Mouse (Mus musculus) liver, embryonic 16.5 days (tissue): ENCODE measurements around the gene Wdr11. TPM values are rescaled to one million over a fixed set of nuclear protein-coding genes. Genes with fewer than 3 reads are reported as not detected.

Source experiments
- ATAC-seq: fragments of 200-750 bp; cut with Nextera tagmentation; 2 replicates; pipeline ENCODE4 v1.8.0; 2017; ENCODE audit warnings: low read depth, mild to moderate bottlenecking, moderate number of reproducible peaks, moderate library complexity
- H3K27ac ChIP-seq: fragments of 300-500 bp; sonication (generic); 2 replicates; pipeline ENCODE4 v1.5.1; 2014; ENCODE audit warnings: mild to moderate bottlenecking, low read length
- H3K27me3 ChIP-seq: fragments of 300-500 bp; sonication (generic); 2 replicates; pipeline ENCODE4 v1.6.1; 2014; ENCODE audit warnings: low read depth, low read length, mixed read lengths; ENCODE audit not compliant: control insufficient read depth, insufficient read depth
- H3K36me3 ChIP-seq: fragments of 300-500 bp; sonication (generic); 2 replicates; pipeline ENCODE4 v1.6.1; 2014; ENCODE audit warnings: mild to moderate bottlenecking; ENCODE audit not compliant: control insufficient read depth, insufficient read depth
- H3K4me1 ChIP-seq: fragments of 300-500 bp; sonication (generic); 2 replicates; pipeline ENCODE4 v1.6.1; 2014; ENCODE audit warnings: low read depth, low read length, mixed read lengths; ENCODE audit not compliant: control insufficient read depth
- H3K4me2 ChIP-seq: fragments of 300-500 bp; sonication (generic); 2 replicates; pipeline ENCODE4 v1.6.1; 2014; ENCODE audit warnings: low read depth, low read length, mixed read lengths
- H3K4me3 ChIP-seq: fragments of 300-500 bp; sonication (generic); 2 replicates; pipeline ENCODE4 v1.5.1; 2014; ENCODE audit warnings: low read depth, mild to moderate bottlenecking, low read length
- H3K9ac ChIP-seq: fragments of 300-500 bp; sonication (generic); 2 replicates; pipeline ENCODE4 v1.6.1; 2014; ENCODE audit warnings: low read depth, low read length
- H3K9me3 ChIP-seq: fragments of 300-500 bp; sonication (generic); replicated peaks from 2 replicates; pipeline ENCODE4 v1.6.1; 2016; ENCODE audit warnings: low read length; ENCODE audit not compliant: control insufficient read depth
- WGBS: fragments of 180-500 bp; shearing (Covaris S2); extraction: QIAGEN DNeasy Blood & Tissue Kit; methylation state at CpG from one replicate; pipeline ENCODE4 v1.1.7; 2014; ENCODE audit not compliant: insufficient replicate concordance; 5-methylcytosine and 5-hydroxymethylcytosine counted together
- polyA plus RNA-seq: library from polyadenylated mRNA; unstranded; fragments of >200 nt; fragmentation: Nextera tagmentation; extraction: Ambion mirVana; gene quantifications from 2 replicates; pipeline ENCODE4 v1.2.1, GENCODE M21; 2015

The Wdr11 gene
- polyA plus RNA-seq, 1 experiment from 2014 or later = 11.5 TPM

GRCm38 (mm10) chr7:129630351-129630750 lies 38.7 kb downstream of the Wdr11 start:
- H3K27ac ChIP-seq = no peak overlapping the region
- no peaks in the 10 kb centered on the region for H3K4me1 ChIP-seq
- ATAC-seq = no peak
- no peak overlapping the region for H3K4me2 ChIP-seq
- no peaks in the 10 kb centered on the region for H3K27me3 ChIP-seq
- no peaks in the 10 kb centered on the region for H3K9me3 ChIP-seq
- H3K36me3 ChIP-seq = peaks cover 23% of the 10 kb centered on the region
- H3K4me3 ChIP-seq = no peak overlapping the region
- no peak overlapping the region for H3K9ac ChIP-seq
- WGBS = 86% methylated on average over 7 of the region's 7 CpGs

- H3K27ac ChIP-seq = no peak overlapping the region
- no peaks in the 10 kb centered on the region for H3K9me3 ChIP-seq
- no peaks in the 10 kb centered on the region for H3K27me3 ChIP-seq
- H3K36me3 ChIP-seq = peaks cover 20% of the 10 kb centered on the region
- no peak overlapping the region for H3K9ac ChIP-seq
- whole genome bisulfite sequencing = 79% methylated on average over 6 of the region's 6 CpGs
- no peak for ATAC-seq
- H3K4me1 ChIP-seq = no peaks in the 10 kb centered on the region
- H3K4me3 ChIP-seq = no peak overlapping the region
- no peak overlapping the region for H3K4me2 ChIP-seq
Observed at GRCm38 (mm10) chr7:129631453-129631852, 39.8 kb downstream of the Wdr11 start.

DNA sequence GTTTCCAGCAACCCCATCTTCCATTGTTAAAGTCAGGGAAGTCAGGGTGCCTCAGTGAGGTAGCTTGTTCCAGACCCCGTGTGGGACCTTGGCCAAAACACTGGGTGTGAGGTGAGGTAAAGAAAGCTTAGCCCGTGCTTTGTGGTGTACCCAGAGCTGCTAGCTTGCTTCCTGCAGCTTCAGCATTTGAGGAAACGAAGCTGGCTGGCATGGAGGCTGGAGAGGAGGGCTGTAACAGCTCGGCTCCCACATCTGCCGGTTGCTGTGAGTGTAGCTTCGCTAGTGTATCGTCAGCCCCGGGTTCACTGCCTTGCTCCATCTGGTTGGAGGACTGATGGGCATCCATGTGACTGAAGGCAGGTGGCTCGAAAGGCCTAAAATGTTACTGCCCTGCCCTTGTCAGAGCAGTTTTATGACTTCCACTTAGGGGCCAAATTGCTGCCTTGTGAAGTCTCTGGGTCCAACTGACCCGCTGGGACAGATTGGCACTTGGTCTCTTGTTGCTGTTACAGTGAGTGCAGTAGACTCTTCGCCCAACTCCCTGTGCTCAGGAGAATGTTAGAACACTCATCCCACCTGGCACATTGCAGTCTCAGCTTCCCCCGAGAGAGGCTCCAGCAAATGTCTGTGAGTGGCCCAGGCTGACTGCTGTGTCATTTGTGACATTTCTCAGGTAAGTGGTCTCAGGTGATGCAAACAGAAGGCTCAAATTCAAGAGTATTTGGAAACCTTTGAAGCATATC lies 44.4 kb downstream of the Wdr11 start:
- Histone ChIP-seq H3K4me2 (no peak overlapping the region), H3K36me3 (peaks cover 14% of the 10 kb centered on the region), H3K4me3 (no peak overlapping the region), H3K27ac (no peak overlapping the region), H3K9me3 (no peaks in the 10 kb centered on the region), H3K27me3 (no peaks in the 10 kb centered on the region), H3K9ac (no peak overlapping the region), H3K4me1 (no peaks in the 10 kb centered on the region)
- ATAC-seq = no peak
- WGBS = 69% methylated on average over 12 of the region's 12 CpGs

DNA sequence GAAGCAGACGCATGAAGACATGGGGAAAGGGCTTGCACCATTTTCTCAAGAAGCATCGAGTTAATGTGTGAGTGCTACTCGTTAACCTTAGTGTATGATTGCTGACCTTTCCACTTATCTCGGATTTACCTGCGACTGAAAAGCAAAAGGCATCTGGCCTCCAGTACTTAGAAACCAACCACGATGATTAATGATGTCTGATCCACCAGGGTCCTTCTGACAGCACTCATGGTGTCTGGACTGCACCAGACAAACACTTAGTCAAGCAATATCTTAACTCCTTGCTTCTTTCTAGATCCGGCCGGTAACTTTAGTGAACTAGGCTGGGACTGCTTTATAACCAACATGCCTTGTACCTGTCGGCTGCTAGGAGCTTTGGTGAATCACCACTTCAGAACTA lies 45.3 kb downstream of the Wdr11 start:
- H3K9me3 ChIP-seq = no peaks in the 10 kb centered on the region
- no peaks in the 10 kb centered on the region for H3K4me1 ChIP-seq
- no peak for ATAC-seq
- H3K4me3 ChIP-seq = no peak overlapping the region
- H3K9ac ChIP-seq = no peak overlapping the region
- peaks cover 6% of the 10 kb centered on the region for H3K36me3 ChIP-seq
- no peak overlapping the region for H3K27ac ChIP-seq
- no peak overlapping the region for H3K4me2 ChIP-seq
- 68% methylated on average over 9 of the region's 9 CpGs for WGBS
- no peaks in the 10 kb centered on the region for H3K27me3 ChIP-seq

GRCm38 (mm10) chr7:129637906-129638475 lies 46.3 kb downstream of the Wdr11 start:
- Histone ChIP-seq H3K27ac (no peak overlapping the region), H3K4me3 (no peak overlapping the region), H3K4me1 (no peaks in the 10 kb centered on the region), H3K36me3 (peaks cover 4% of the 10 kb centered on the region), H3K4me2 (no peak overlapping the region), H3K9me3 (no peaks in the 10 kb centered on the region), H3K27me3 (no peaks in the 10 kb centered on the region), H3K9ac (no peak overlapping the region)
- 67% methylated on average over 5 of the region's 5 CpGs for WGBS
- no peak for ATAC-seq

GRCm38 (mm10) chr7:129639006-129639405 lies 47.3 kb downstream of the Wdr11 start:
- Histone ChIP-seq H3K9ac (no peak overlapping the region), H3K4me1 (no peaks in the 10 kb centered on the region), H3K4me2 (no peak overlapping the region), H3K36me3 (no peaks in the 10 kb centered on the region; the same call in none of the 2 replicates), H3K9me3 (no peaks in the 10 kb centered on the region), H3K27ac (no peak overlapping the region), H3K27me3 (no peaks in the 10 kb centered on the region), H3K4me3 (no peak overlapping the region)
- WGBS = 75% methylated on average over 5 of the region's 5 CpGs
- no peak for ATAC-seq

- no peak for ATAC-seq
- Histone ChIP-seq H3K36me3 (no peaks in the 10 kb centered on the region; the same call in 1 of the 2 replicates), H3K27ac (no peak overlapping the region), H3K27me3 (no peaks in the 10 kb centered on the region), H3K4me3 (no peak overlapping the region), H3K9ac (no peak overlapping the region), H3K4me2 (no peak overlapping the region), H3K9me3 (no peaks in the 10 kb centered on the region), H3K4me1 (no peaks in the 10 kb centered on the region)
- WGBS = 62% methylated on average over 6 of the region's 6 CpGs
Observed at GRCm38 (mm10) chr7:129639833-129640232, 48.2 kb downstream of the Wdr11 start.

DNA sequence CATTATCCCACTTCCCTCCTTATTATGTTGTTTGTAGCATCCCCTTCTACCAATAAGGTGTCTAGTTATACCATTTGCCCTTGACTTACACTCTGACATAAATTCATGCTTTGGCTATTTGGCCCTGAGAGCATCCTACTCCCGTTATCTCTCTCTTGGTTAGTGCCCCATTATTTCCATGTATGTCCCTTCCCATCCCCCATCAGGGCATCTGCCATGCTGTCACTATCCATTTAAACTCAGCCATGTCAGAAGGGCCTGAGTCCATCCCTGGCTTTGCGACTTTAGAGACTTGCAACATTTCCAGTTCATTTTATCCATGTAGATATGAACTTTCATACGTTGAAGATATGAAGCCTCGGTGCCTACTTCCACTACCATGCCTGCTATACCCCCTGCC lies 51.6 kb downstream of the Wdr11 start:
- Histone ChIP-seq H3K27ac (no peak overlapping the region), H3K4me2 (no peak overlapping the region), H3K36me3 (no peaks in the 10 kb centered on the region), H3K4me1 (no peaks in the 10 kb centered on the region), H3K9ac (no peak overlapping the region), H3K9me3 (no peaks in the 10 kb centered on the region), H3K4me3 (no peak overlapping the region), H3K27me3 (no peaks in the 10 kb centered on the region)
- 66% methylated on average over 4 of the region's 4 CpGs for WGBS
- ATAC-seq = no peak

GRCm38 (mm10) chr7:129647798-129648197 lies 56.1 kb downstream of the Wdr11 start:
- Histone ChIP-seq H3K27ac (no peak overlapping the region), H3K4me1 (no peaks in the 10 kb centered on the region), H3K9me3 (no peaks in the 10 kb centered on the region), H3K4me2 (no peak overlapping the region), H3K27me3 (no peaks in the 10 kb centered on the region), H3K9ac (no peak overlapping the region), H3K4me3 (no peak overlapping the region), H3K36me3 (no peaks in the 10 kb centered on the region)
- ATAC-seq = no peak
- 56% methylated on average over 7 of the region's 7 CpGs for WGBS
